Mouse (Mus musculus): Measurements from ENCODE around the gene Tmem220.
"Not testable (repeated sequence)": the region's sequence is repeated elsewhere in the genome, so short reads cannot be mapped to it uniquely, and the experiment has no call there.

Gene Tmem220

DNA sequence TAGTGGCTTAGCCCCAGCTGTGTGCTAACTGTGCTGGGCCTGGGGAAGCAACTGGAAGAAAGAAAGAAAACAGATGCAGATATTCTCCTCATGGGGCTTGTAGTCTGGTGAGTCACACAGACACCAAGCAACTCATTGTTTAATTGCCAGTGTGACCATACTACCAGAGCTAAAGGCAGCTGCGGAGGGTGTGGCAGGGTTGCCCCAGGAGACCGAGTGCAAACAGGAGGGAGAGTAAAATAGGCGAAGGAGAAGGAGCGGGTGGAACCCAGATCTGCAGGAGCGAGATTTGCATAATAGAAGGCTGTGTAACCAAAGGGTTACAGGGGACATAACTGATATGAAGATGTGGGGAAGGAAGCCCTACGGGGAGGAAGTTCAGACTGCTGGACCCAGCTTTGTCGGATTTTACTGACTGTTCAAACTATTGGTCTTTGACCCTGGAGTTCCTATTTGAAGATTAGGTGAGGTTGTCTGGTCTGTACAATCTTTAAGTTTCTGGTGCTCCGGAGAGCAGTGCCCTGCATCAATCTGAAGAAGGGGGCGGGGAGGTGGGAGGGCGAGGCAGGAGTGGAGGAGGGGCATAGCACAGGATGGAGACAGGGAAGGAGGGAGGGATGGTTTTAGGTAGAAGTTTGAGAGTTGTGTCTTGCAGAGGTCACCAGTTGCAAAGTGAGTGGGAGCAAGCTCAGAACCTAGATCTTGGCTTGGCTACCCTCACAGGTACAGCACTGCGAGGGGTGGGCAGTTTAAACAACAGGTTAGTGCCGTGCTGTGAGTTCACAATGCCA, 7.0 kb upstream of the Tmem220 start:
- no peak for DNase-seq (ENCODE audit: low spot score in 2 of 2)

DNA sequence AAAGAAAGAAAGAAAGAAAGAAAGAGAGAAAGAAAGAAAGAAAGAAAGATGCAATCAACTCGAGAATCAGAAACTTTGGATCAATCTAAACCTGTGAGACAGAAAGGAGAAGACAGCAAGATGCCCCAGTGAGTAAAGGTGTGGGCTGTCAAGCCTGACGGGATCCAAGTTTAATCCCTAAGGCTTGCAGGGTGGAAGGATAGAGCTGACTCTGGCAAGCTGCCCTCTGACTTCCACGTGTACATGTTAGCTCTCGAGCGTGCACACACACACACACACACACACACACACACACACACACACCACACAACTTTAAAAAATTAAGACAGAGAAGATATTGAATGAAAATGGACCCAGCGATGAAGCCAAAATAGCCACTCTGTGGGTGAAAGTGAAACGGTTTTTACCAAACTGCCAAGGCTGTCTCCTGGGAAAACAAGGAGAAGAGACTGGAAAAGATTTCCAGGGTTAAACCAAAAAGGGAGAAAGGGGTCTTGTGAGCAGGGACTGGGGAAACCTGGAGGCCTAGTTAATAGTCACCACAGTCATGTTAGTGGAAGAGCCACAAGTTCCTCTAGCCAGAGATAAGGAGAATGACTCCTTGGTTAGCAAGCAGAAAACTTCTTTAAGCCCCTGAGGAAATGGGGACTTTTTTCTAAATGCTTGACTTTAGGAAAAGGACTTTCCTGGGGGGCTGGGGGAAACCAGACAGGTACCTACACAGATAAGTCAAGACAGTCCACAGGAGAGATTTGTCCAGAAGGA, 5.1 kb upstream of the Tmem220 start:
- no peak for DNase-seq (ENCODE audit: low spot score in 2 of 2)

DNA sequence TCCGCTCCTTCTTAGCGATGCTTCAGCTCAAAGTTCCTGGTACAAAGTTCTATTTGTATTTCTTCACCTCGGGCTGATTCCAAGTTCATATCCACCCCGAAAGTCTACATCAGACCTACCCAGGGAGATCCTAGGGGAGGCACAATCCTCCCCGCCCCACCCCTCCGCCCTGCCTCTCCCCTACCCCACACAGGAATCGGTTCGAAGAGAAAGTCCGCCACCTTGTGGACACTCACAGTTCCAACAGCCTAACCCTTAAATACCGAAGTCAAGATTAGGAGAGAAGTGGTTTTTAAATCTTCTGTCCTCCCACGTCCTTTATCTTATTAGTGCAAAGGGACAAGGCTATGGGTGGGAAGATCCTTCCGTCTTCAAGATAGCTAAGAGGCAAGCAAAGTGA, 4.0 kb upstream of the Tmem220 start:
- DNase-seq (ENCODE audit: low spot score in 2 of 2), result peak; percentile 56 to 77

DNA sequence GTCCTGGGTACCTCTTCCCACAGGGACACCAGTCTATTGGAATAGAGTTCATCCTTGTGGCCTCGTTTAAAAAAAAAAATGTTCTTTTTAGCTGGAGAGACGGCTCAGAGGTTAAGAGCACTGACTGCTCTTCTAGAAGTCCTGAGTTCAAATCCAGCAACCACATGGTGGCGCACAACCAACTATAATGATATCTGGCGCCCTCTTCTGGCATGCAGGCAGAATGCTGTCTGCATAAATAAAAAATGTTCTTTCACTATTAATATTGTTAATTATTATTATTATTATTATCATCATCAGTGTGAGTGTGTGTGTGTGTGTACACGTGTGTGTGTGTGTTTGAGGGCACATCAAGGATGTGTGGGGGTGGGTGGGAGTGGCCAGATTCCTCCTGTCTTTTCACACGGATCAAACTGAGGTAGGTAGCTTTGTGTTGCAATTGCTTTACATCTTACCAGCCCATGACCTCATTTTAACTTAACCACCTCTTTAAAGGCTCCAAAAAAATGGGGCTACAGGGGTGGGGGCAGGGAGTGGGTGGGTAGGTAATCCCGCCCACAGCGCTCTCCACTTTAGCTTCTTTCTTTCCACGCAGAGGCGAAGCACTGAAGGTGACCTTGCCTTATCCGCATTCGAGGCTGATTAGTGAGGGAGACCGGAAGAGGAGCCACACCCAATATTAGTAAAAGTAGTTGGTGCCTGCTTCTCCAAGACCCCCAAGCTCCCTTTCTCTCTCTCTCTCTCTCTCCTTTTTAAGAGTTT, 2.4 kb upstream of the Tmem220 start:
- no peak for DNase-seq (ENCODE audit: low spot score in 2 of 2)

DNA sequence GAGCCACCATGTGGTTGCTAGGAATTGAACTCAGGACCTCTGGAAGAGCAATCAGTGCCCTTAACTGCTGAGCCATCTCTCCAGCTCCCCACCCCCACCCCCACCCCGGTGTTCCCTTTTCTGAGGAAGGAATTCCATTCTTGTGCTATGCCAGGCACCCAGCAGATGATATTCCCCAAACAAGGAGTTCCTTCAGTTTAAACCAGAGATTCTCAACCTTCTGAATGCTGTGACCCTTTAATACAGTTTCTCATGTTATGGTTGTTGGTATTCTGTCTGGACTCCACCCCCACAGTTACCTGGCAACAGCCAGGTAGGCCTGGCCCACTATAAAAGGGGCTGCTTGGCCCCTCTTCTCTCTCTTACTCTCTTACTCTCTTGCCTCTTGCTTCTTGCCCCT, 1.8 kb upstream of the Tmem220 start:
- not testable (repeated sequence) for DNase-seq (ENCODE audit: low spot score in 2 of 2)

DNA sequence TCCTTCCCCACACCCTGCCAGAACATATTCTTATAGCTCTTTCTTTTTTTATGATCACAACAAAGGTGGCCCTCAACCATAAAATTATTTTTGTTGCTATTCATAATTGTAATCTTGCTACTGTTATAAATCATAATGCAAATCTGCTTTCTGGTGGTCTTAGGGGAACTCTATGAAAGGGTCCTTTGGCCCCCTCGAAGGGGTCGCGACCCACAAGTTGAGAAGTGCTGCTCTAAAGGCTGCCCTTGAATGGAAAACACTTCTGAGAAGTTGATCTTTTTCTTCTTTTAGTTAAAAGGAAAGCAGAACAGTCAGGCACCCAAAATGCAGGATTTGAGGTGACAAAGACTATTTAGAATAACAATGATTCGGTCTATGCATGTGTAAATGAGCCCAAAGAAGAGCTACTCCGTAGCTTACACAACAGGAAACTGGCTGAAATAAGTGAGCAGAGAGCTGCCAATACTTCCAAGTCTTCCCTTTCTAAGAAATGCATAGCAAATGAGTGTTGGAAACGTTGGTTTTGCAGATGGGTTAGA, 1.1 kb upstream of the Tmem220 start:
- no peak for DNase-seq (ENCODE audit: low spot score in 2 of 2)

GRCm38 (mm10) chr11:67030904-67031602, 6.1 kb downstream of the Tmem220 start:
- peak in 1 of 2 experiments; percentile 27 for DNase-seq (ENCODE audit: low spot score in 2 of 2)

DNA sequence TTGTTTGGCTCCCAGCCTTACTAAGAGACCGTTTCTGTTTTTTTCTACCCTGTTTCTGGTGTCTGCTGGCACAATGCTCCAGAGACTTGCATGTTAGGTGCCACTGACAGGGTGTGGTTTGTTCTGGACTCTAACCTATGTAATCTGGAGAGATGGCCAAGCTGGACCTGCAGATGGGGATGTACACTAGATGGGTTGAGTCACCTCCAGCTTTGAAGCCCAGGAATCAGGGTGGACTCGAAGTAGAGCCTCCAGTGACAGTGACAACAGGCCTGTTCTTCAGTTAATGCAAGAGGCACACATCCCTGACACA, 6.6 kb downstream of the Tmem220 start:
- no peak for DNase-seq (ENCODE audit: low spot score in 2 of 2)

- DNase-seq (ENCODE audit: low spot score in 2 of 2), result no peak
Measured at GRCm38 (mm10) chr11:67034775-67035485, 10.0 kb downstream of the Tmem220 start.

GRCm38 (mm10) chr11:67036229-67036628, 11.3 kb downstream of the Tmem220 start:
- DNase-seq (ENCODE audit: low spot score in 2 of 2), result no peak

DNA sequence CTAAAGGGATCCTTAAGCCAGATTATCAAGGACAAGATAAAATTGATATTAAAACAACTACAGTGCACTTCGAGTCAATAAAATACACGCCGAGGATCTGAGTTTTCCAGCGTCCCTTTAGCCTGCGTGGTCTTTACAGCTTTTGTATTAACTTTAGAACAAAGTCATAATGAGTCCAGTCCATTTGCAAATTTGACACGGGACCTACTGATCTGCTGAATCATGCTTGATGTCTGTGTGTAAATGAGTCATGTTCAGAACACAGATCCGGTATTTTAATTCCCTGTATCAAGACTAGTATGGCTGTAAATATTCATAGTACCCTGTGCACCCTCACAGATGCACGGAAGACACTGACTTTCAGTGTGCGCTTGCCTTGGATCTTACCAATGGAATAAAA, 11.9 kb downstream of the Tmem220 start:
- DNase-seq (ENCODE audit: low spot score in 2 of 2), result no peak

- DNase-seq (ENCODE audit: low spot score in 2 of 2), result no peak
Measured at GRCm38 (mm10) chr11:67039799-67040198, 14.8 kb downstream of the Tmem220 start.

GRCm38 (mm10) chr11:67040483-67040882, 15.5 kb downstream of the Tmem220 start:
- no peak for DNase-seq (ENCODE audit: low spot score in 2 of 2)

- DNase-seq (ENCODE audit: low spot score in 2 of 2), result no peak
Measured at GRCm38 (mm10) chr11:67043007-67043406, 18.1 kb downstream of the Tmem220 start.

GRCm38 (mm10) chr11:67044959-67045358, 20.0 kb downstream of the Tmem220 start:
- DNase-seq (ENCODE audit: low spot score in 2 of 2), result no peak

- no peak for DNase-seq (ENCODE audit: low spot score in 2 of 2)
Measured at GRCm38 (mm10) chr11:67047199-67047598, 22.2 kb downstream of the Tmem220 start.

- no peak for DNase-seq (ENCODE audit: low spot score in 2 of 2)
Measured at GRCm38 (mm10) chr11:67048496-67048895, 23.5 kb downstream of the Tmem220 start.

DNA sequence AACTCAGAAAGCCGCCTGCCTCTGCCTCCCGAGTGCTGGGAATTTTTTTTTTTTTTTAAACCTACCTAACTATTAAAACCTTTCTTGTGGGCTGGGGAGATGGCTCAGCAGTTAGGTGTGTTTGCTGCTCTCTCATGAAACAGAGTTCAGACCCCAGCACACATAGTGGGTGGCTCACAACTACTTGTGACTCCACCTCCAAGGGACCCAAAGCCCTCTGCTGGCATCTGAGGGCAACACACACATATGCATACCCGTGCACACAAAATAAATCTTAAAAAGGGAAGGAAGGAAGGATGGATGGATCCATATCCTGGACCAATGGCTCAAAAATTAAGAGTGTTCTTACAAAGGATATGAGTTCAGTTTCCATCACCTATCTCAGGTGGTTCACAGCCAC, 24.3 kb downstream of the Tmem220 start:
- no peak for DNase-seq (ENCODE audit: low spot score in 2 of 2)

DNA sequence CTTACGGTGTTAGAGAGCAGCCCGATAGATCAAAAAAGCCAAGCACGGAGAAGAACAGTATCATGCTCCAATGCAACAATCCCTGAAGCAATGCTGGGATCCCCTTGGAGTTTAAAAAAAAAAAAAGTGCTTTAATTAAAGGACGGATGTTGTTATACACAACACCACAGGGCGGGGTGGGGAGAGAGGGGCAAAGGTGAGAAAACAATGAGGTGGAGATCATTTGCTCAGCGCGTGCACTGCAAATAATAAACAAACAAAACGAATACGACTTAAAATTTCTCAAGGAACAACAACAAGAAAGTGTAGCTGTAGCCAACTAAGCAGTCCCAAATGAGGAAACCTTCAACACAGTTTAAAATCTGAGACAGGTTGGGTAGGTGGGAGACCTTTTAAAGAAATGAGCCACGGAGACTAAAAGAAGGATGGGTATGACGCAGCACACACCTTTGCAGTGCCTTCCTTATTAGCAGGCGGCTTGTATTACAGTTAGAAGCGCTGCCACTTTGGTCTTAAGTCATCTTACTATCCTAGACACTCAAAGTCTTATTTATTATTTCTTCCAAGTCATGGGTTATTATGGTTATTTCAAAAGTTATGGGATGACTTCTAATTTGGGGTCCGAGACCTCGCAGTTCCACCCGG, 26.8 kb downstream of the Tmem220 start:
- no peak for DNase-seq (ENCODE audit: low spot score in 2 of 2)

GRCm38 (mm10) chr11:67052321-67052952, 27.5 kb downstream of the Tmem220 start, which contains the start of the genes Adprm and Sco1:
TSS of gene Adprm (minus strand) at chr11:67052594.
TSS of gene Sco1 (plus strand) at chr11:67052670.
- peak; percentile 92 to 93 for DNase-seq (ENCODE audit: low spot score in 2 of 2)

All from right cerebral cortex, postnatal 10 days (tissue).